In genomic region chr17:32483200-32483599, GRCm38 (mm10) we compare ENCODE assay signal across 9 mouse cellular contexts. TPM values are rescaled to one million over a fixed set of nuclear protein-coding genes. Genes with fewer than 3 reads are reported as not detected.
DNase-seq lines count a peak whose midpoint lies in the region; ATAC-seq lines count a peak whose summit lies in the region.
"Had no signal": no experiment of that assay in that cellular context is flagged by ENCODE, and none has a peak within 500 bp of the region (broad histone marks: within the 10 kb centered on the region; RNA-seq: fewer than 3 reads in every experiment).

No protein-coding gene starts in this region.

- 16% methylated on average over 18 of the region's 18 CpGs for WGBS in hindbrain, embryonic 16.5 days

- peak overlapping the region; percentile 63 for H3K4me2 ChIP-seq in hindbrain, embryonic 16.5 days (ENCODE audit: low read length)

- peak; percentile 90 for ATAC-seq in hindbrain, embryonic 16.5 days
- ATAC-seq in megakaryocyte progenitor cell, adult 5-6 weeks (replicated peaks; ENCODE audit: poor library complexity): peak; percentile 76

- H3K4me1 ChIP-seq in hindbrain, embryonic 16.5 days (ENCODE audit: control insufficient read depth, insufficient read depth, low read depth, low read length): no peaks in the 10 kb centered on the region

- DNase-seq in T-cell, adult 2 months (ENCODE audit: low spot score): peak; percentile 51
- peak; percentile 95 to 96 for DNase-seq in cerebellum, postnatal 25 days
- peak; percentile 65 for DNase-seq in gastrocnemius, adult 18-20 months (ENCODE audit: low spot score)
- peak; percentile 10 to 44 for DNase-seq in left cerebral cortex, adult 9 months (ENCODE audit: low spot score in 2 of 2)
- peak; percentile 53 for DNase-seq in right cerebral cortex, postnatal 14 days
- DNase-seq in urinary bladder, postnatal 4 days (ENCODE audit: low spot score in 2 of 2): peak; percentile 72 to 83

- peak overlapping the region; percentile 41 for H3K4me3 ChIP-seq in hindbrain, embryonic 16.5 days (ENCODE audit: low read length)
- H3K4me3 ChIP-seq: myocyte had no signal

- peaks cover 2% of the 10 kb centered on the region; the same call in 1 of the 2 replicates for H3K27me3 ChIP-seq in hindbrain, embryonic 16.5 days (replicated peaks; ENCODE audit: control insufficient read depth, insufficient read depth, low read length)

- peak overlapping the region; percentile 51 for H3K9ac ChIP-seq in hindbrain, embryonic 16.5 days (ENCODE audit: low read depth, low read length)

- peak overlapping the region; percentile 44; the same call in 1 of the 2 replicates for H3K27ac ChIP-seq in hindbrain, embryonic 16.5 days (ENCODE audit: low read depth, low read length)

- no peaks in the 10 kb centered on the region for H3K36me3 ChIP-seq in hindbrain, embryonic 16.5 days (ENCODE audit: control insufficient read depth, insufficient read depth, low read length)

- H3K9me3 ChIP-seq in hindbrain, embryonic 16.5 days (ENCODE audit: control insufficient read depth, low read length): no peaks in the 10 kb centered on the region

RNA-seq across cellular contexts. Expression of gene Cyp4f17, which starts 22.6 kb away (rescaled TPM):
- 1 to 10 TPM; 1.3 to 1.5 TPM for total RNA-seq in gastrocnemius, adult 18-20 months (2021)
- polyA plus RNA-seq in hindbrain, embryonic 16.5 days (2015; fragmentation: Nextera tagmentation; extraction: Ambion mirVana): 10.7 and 11.2 TPM in 2 replicates
- 0.32 and 1.2 TPM in 2 replicates for total RNA-seq in megakaryocyte progenitor cell, adult 5-6 weeks (2015)
- 0.29 and 1.5 TPM in 2 replicates for total RNA-seq in megakaryocyte progenitor cell, adult 5-6 weeks (2017)

RNA-seq across cellular contexts. Expression of gene Cyp4f39, which starts 30.7 kb away (rescaled TPM):
- total RNA-seq in gastrocnemius, adult 18-20 months (2021): 10 to 100 TPM in 1 of 2 experiments, 1 to 10 TPM in 1; 2.2 to 14.1 TPM
- 0.94 and 1.3 TPM in 2 replicates for polyA plus RNA-seq in hindbrain, embryonic 16.5 days (2015; fragmentation: Nextera tagmentation; extraction: Ambion mirVana)
- 0.17 TPM in 1 of 2 replicates, not detected in the other for total RNA-seq in megakaryocyte progenitor cell, adult 5-6 weeks (2015)
- total RNA-seq in megakaryocyte progenitor cell, adult 5-6 weeks (2017): 0.42 and 0.81 TPM in 2 replicates

RNA-seq across cellular contexts. Expression of gene Cyp4f16, which starts 53.2 kb away (rescaled TPM):
- 1 to 10 TPM in 1 of 2 experiments, under 1 TPM in 1; 0.78 to 1.7 TPM for total RNA-seq in gastrocnemius, adult 18-20 months (2021)
- polyA plus RNA-seq in hindbrain, embryonic 16.5 days (2015; fragmentation: Nextera tagmentation; extraction: Ambion mirVana): 17.3 and 18.7 TPM in 2 replicates
- total RNA-seq in megakaryocyte progenitor cell, adult 5-6 weeks (2015): 11.1 and 11.6 TPM in 2 replicates
- 11.2 and 13.7 TPM in 2 replicates for total RNA-seq in megakaryocyte progenitor cell, adult 5-6 weeks (2017)

RNA-seq across cellular contexts. Expression of gene Pglyrp2, which starts 59.2 kb away (rescaled TPM):
- total RNA-seq in gastrocnemius, adult 18-20 months (2021): not detected
- polyA plus RNA-seq in hindbrain, embryonic 16.5 days (2015; fragmentation: Nextera tagmentation; extraction: Ambion mirVana): not detected in 2 replicates
- 0.59 and 2.5 TPM in 2 replicates for total RNA-seq in megakaryocyte progenitor cell, adult 5-6 weeks (2015)
- total RNA-seq in megakaryocyte progenitor cell, adult 5-6 weeks (2017): 0.75 and 2.2 TPM in 2 replicates
- polyA plus RNA-seq: myocyte had no signal

Comparison
In these comparisons a context has a peak if more than half of its experiments do, and no peak if none do; other contexts are left out.
1. Peak in every context shown above with its lines: DNase-seq, ATAC-seq, H3K4me3 ChIP-seq and H3K27ac ChIP-seq.
2. DNase-seq: peak in every context shown above with its lines; median percentile 96 in cerebellum, postnatal 25 days; 78 in urinary bladder, postnatal 4 days; 65 in gastrocnemius, adult 18-20 months; 53 in right cerebral cortex, postnatal 14 days; 51 in T-cell, adult 2 months; 27 in left cerebral cortex, adult 9 months.
3. RNA of gene Cyp4f16, which starts 53.2 kb away (total RNA-seq): 11.1 to 13.7 TPM in megakaryocyte progenitor cell, adult 5-6 weeks; 0.78 to 1.7 TPM in gastrocnemius, adult 18-20 months; every median in the first group is over 4 times any median in the second.